Mouse (Mus musculus) adrenal gland (tissue): Measurements from ENCODE around the gene Erbb2.
"Not testable (repeated sequence)": the region's sequence is repeated elsewhere in the genome, so short reads cannot be mapped to it uniquely, and the experiment has no call there.

Experiments used
- intact Hi-C: fragments of 180-260 bp; cut with DNase I; formaldehyde crosslinking; loops from one replicate; pipeline ENCODE4 v1.15.1; 2025
- long read RNA-seq, 2 experiments: library from polyadenylated mRNA; unstranded; transcript quantifications; one replicate each; pipeline ENCODE4 v2.0.0; 2020; ENCODE audit warnings: borderline replicate concordance in 1 of 2; ENCODE audit not compliant: insufficient replicate concordance in 1 of 2

Erbb2 gene
- long read RNA-seq, experiment 1, full-length matches to known transcripts = 3 of 4 reads
- long read RNA-seq, experiment 1, partial matches to known transcripts = 1 of 4 reads
- long read RNA-seq, experiment 1, other reads (novel, unspliced or antisense) = 0 of 4 reads
- long read RNA-seq, experiment 2, partial matches to known transcripts = 2 of 2 reads
- long read RNA-seq, experiment 2, other reads (novel, unspliced or antisense) = 0 of 2 reads

DNA sequence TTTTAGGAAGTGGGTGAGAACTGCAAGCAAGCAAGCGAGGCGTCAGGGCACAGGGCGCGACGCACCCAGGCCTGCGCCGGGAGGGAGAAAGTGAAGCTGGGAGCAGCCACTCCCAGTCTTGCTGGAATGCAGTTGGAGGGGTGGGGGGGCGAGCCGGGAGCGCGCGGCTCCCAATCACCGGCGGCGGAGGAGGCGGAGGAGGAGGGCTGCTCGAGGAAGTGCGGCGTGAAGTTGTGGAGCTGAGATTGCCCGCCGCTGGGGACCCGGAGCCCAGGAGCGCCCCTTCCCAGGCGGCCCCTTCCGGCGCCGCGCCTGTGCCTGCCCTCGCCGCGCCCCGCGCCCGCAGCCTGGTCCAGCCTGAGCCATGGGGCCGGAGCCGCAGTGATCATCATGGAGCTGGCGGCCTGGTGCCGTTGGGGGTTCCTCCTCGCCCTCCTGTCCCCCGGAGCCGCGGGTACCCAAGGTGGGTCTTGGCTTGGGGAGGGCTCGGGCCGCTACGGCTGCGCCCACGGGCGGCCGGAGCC is at the start of gene Erbb2:
TSS of gene Erbb2 (plus strand) at position 198 of the 524 bp plus-strand sequence.
- intact Hi-C loops = loop anchor here (2.0 kb wide), 1 partner anchor 24 kb away; no protein-coding TSS in a partner anchor

DNA sequence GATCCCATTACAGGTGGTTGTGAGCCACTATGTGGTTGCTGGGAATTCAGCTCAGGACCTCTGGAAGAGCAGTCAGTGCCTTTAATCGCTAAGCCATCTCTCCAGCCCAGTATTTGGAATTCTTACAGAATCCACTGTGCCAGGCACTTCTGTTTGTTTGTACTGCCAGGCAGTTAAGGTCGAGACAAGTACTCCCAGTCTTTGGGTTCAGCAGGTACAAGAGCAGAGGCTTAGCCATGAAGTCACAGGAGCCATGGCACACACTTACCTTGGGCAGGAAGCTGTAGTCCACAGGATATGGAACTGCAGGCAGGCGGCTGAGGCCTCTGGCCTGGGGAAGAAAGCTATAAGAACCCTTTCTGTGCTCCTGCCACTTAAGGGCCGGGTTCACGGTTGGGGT is 48.5 kb upstream of the Erbb2 start:
- intact Hi-C loops = no loop called here

DNA sequence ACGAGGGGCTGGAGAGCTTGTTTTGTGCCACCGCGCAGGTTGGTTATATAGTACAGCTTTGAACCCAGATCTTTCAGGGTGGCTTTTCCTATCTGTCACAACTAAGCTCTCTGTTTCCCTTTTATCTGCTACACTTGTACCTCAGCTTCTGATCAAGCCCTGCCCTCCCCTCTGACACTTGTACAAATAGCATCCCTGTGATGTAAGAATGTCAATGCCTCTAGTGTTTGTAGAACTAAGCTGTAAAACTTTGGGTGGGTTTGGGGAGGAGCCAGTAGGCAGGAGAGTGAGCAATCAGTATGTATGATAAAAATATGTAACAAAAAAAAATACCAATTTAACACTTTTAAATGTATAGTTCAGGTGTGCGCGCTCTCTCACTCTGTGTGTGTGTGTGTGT is 47.9 kb upstream of the Erbb2 start:
- intact Hi-C loops = no loop called here

DNA sequence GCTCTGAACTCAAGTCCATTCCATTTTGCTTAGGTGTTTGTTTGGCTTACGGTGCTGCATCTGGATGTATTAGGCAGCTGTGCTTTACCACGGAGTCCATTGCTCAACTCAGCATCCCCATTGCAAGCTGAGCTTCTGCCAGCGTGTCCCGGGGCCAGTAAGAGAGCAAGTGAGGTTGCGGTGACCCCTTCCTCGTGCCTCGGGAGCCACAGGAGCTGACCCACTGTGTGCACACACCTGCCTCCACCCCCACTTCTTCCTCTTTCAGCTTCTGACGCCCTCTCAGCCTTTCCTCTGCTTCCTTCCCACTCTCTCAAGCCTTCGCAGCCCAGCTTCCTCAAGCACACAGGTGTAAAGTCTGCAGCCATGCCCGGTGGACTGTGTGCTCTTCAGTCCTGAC is 46.0 kb upstream of the Erbb2 start:
- intact Hi-C loops = no loop called here

DNA sequence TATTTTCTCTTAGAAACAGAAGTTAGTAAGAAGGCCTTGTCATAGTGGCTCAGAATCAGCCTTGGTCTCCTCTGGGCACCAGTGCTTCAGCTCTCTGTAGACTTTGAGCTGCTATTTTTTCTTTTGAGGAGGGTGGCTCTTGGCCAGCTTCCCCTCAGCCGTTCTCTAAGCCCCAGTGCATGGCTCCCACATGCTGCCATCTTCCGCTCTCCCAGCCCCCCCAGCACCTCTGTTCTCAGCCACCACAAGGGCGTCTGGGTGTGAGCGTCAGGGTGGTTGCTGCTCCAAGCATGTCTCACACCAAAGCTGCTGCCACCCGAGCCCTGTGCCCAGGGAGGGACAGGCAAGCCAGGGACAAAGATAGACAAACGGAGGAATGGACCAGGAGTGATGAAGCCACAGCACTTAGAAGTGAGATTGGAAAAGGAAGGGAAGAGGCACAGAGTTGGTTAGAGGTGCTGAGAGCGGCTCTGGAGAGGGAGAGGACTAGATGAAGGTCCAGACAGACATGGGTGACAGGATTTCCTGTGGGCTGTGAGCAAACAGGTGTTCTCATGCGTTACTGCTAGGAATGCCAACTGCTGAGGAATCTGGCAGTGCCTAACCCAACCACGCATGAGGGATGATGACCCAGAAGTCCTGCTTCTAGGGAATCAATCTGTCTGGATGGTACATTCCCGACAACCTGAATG is 45.0 kb upstream of the Erbb2 start:
- intact Hi-C loops = no loop called here

DNA sequence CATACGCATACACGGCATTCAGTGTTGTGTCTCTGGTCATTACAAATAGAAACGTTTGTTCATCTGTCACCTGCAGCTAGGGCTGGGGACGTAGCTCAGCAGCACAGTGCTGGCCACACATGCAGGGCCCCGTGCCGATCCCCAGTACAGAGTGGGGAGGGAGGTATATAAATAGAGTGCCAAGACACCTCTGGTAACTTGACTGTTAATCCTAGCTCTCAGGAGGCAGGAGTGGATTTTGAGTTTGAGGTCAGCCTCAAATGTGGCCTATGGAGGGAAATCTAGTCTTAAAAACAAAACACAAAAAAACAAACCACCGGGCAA is 44.4 kb upstream of the Erbb2 start:
- intact Hi-C loops = no loop called here

DNA sequence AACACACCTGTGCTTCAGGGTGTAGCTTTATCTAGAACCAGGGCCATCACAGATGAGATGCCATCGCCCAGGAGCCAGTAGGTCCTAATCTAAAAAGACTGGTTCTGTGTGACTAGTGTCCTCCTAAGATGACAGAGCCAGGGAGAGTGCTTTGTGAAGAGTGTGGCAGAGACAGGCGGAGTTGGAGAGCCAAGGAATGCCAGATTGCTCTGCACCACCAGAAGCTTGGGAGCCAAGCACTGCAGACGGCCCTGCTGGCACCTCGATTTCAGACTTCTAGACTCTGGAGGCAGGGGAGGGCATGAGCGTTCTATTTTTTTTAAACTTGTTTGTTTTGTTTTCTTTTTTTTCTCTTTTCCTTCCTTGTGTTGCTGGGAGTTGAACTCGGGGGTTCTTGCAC is 42.9 kb upstream of the Erbb2 start:
- intact Hi-C loops = no loop called here

DNA sequence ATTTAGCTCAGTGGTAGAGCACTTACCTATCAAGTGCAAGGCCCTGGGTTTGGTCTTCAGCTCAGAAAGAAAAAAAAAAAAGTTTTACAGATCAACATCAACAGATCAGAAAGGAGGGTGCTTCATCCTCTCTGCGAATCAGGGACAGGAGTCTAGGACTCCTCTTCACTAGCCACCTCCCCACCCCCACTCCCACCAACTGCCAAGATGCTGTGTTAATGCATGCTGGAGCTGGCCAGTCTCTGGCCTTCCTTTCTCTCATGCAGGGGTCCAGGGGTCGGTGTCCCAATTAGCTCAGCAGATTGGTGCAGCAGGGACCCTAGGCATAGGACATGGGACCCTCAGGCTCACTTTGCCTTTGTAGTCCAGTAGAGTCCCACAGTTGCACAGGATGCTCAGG is 41.7 kb upstream of the Erbb2 start:
- intact Hi-C loops = no loop called here

DNA sequence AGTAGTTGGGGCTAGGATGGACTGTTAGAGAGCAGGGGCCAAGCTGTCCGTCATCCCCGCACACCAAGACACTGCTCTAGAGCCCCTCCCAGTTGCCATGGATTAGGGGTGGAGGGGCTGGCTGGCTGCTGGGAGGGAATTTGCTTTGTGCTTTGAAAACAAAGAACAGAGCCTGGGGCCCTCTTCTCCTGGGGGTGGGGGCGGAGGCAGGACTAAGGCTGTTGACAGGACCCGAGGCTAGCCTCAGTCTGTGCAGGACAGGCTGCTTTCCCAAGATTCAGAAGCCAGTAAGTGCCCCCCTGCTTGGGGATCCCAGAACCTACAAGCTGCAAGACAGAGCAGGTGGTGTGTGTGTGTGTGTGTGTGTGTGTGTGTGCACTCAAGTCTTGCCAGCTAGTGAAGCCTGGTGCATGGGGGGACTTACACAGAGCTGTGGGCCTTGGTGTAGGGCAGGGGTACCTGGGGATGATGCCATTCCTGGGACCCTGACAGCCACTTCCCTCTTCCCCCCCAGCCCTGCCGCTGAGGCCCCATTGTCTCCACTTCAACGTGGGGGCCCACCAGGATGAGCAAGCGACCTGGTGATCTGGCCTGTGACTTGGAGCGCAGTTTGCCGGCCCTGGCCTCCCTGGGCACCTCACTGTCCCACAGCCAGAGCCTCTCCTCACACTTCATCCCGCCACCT is 40.6 kb upstream of the Erbb2 start:
- intact Hi-C loops = no loop called here

DNA sequence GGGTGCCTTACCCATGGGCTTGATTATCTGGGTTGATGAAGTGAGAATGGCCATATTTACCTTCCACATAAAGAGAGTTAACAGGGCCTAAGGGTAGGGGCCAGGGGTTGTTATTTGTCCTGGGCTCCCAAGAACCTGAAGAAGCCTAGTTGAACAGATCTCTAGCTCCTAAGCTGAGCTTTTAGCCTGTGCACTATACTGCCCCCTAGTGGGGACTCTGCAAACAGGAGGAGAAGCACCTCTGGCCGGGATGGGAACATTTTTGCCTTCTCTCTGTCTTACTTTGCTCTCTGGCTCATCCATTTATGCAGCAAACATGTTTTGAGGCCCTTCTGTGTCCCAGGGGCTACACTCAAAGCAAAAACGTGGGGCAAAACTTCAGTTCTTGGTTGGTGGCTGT is 39.9 kb upstream of the Erbb2 start:
- intact Hi-C loops = no loop called here

DNA sequence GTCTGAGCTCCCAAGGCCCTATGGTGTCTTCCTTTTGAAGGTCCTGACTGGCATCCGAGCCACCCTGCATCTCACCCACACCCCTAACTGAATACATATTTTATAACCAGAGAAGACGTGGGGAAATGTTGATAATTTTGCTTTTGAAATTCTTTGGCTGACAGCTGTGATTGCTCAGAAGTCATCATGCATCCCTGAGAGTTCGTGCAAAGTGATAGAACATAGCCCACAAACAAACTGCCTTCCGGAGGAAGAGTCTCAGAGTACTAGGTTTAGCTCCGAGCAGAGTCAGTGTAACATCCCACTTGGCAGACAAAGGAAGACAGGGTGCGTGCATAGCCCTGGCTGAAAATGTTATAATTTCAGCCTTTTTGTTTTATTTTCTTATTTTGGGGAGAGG is 39.0 kb upstream of the Erbb2 start:
- intact Hi-C loops = no loop called here

DNA sequence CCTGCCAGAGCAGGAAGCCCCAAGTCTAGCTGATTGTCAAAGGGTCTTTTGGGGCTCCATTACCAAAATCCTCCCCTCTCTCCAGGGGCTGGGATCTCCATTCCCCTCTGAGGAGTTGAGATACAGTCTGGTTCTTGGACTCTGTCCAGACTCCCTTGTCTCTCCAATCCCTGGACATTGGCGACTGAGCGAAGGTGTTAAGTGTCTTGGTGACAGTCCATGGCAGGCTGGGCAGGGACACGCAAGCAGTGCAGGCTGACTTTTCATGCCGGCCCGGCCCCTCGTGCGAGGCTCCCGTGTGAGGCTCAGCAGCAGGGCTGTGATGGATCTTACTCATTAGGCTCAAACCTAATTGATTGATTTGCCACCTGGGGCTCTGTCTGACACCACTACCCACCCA is 38.0 kb upstream of the Erbb2 start:
- intact Hi-C loops = no loop called here

DNA sequence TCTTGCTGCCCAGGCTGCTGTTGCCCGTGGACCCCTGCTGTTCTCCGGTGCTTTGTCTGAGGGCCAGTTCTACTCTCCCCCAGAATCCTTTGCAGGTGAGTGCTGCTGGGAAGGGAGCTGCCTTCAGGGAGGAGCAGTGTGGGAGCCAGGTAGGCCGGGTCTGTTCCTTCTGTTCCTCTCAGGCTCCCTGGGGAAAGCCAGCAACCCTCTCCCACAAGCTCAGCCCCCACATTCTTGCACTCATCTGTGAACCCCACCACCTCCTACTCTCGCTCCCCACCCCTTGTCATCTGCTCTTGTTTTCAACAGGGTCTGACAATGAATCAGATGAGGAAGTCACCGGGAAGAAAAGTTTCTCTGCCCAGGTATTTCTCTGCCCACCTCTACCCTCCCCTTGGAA is 35.5 kb upstream of the Erbb2 start:
- intact Hi-C loops = no loop called here

DNA sequence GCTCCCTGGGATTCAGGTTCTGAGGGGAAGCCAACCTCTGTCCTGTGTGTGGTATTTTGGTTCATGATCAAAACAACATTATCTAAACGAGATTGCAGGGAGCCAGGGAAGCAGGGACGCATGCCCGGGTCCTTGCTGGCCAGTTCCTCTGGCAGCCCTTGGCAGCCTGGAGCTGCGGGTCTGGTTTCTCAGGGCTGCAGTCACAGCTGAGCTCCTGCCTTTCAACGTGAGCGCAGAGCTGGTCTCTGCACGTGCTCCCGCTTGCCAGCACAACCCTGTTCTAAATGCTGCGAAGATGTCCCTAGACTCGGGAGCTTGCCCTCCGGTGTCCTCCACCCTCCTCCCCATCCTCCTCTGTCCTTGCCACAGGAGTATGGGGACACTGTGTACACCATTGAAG is 34.5 kb upstream of the Erbb2 start:
- intact Hi-C loops = no loop called here

DNA sequence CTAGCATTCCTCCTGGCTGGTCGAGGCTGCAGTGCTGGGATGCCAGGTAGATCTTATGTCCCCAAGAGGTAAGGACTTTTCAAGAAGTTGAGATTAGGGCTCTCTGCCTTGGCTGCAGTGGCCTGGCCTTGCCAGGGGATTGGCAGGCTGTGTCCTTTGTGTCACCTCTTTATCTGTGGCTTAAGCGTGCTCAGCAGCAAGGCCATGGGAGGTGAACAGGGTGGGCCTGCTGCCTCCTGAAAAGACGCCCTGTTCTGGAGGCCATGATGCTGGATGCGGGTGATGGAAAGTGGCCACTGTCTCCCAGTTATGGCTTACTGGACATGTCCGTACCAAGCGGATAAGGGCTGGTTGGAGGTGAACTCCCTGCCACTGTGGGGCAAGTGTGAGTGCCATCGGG is 32.9 kb upstream of the Erbb2 start:
- intact Hi-C loops = no loop called here

DNA sequence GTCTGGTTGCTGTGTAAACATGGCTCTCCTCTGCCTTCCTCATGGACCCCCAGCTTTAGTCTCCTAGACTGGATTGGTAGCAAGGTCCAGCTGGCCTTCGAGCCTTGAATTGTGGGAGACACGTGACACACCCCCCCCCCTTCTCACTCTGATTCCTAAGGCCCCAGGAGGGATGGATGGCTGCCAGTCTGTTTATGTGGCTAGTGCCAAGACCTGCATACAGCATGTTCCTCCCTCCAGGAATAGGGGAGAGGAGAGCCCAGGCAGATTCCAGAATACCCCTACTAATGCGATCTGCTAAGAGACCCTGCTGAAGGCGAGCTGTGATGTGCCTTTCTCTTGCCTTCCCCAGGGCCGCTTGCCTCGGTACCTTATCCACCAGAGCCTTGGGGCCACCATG is 32.2 kb upstream of the Erbb2 start:
- intact Hi-C loops = no loop called here

DNA sequence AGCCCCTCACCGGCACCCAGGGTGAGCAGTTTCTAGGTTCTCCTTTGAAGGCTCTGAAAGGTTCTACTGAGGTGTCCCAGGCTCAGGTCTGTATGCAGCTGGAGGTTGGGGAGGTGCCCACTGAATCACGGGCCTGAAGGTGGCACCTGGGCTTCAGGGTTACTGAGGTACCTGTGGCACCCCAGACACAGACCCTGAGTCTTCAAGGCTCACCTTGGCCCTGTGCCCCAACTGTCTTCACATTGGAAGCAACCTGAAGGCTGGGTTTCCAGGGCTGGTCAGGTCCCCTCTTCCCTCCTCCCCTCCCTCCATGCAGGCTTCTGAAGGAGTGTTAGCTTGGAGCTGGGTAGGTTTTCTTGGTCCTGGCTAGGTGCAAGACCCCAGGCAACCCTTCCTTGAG is 30.6 kb upstream of the Erbb2 start:
- intact Hi-C loops = no loop called here

DNA sequence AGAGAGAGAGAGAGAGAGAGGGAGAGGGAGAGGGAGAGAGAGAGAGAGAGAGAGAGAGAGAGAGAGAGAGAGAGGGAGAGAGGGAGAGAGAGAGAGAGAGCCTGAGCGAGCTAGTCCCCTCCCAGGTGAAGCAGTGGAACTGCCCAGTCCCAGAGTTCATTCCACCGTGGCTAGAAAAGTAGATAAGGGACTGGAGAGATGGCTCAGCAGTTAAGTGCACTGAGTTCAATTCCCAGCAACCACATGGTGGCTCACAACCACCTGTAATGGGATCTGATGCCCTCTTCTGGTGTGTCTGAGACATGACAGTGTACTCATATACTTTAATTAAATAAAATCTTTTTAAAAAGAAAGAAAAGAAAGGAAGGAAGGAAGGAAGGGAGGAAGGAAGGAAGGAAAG is 29.9 kb upstream of the Erbb2 start:
- intact Hi-C loops = not testable (repeated sequence)

DNA sequence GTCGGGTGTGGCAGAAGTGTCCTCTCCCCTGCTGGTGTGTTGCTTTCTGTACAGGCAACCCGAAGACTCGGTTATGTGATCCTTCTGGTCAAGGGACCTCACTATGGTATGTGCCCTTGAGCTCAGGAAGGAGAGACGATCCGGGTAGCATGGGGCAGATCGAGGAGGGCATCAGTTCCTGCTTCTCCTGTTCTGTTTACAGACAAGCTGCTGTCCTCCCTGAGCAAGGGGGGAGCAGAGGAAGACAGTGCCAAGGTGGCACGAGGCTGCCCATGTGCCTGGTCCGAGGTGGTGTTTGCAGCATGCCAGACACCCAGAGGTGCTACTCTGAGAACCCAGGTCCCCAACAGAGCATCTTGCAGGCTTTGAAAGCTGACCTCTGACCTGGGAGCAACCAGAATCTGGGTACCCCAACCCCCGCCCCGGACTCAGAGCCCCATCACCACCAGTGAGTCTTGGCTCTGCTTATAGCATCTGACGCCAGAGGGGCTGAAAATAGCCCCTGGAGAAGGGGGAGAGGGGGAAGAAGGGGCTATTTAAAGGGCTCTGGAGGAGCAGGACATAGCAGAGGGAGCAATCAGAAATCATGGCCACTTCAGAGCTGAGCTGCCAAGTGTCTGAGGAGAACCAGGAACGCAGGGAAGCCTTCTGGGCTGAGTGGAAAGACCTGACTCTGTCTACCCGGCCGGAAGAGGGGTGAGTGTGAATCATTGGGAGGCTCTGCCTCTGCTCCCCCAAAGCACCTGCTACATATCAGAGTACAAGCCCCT is 28.8 kb upstream of the Erbb2 start, which contains the start of gene Tcap:
TSS of gene Tcap (plus strand) at position 551 of the 770 bp plus-strand sequence.
- intact Hi-C loops = no loop called here

DNA sequence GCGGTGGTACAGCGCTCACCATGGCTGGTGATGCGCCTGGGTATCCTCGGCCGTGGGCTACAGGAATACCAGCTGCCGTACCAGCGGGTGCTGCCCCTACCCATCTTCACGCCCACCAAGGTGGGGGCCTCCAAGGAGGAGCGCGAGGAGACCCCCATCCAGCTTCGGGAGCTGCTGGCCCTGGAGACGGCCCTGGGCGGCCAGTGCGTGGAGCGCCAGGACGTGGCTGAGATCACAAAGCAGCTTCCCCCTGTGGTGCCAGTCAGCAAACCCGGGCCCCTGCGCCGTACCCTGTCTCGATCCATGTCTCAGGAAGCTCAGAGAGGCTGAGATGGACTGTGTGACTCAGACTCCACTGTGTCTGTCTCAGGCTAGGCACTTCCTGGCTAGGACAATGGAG is 28.1 kb upstream of the Erbb2 start:
- intact Hi-C loops = no loop called here

DNA sequence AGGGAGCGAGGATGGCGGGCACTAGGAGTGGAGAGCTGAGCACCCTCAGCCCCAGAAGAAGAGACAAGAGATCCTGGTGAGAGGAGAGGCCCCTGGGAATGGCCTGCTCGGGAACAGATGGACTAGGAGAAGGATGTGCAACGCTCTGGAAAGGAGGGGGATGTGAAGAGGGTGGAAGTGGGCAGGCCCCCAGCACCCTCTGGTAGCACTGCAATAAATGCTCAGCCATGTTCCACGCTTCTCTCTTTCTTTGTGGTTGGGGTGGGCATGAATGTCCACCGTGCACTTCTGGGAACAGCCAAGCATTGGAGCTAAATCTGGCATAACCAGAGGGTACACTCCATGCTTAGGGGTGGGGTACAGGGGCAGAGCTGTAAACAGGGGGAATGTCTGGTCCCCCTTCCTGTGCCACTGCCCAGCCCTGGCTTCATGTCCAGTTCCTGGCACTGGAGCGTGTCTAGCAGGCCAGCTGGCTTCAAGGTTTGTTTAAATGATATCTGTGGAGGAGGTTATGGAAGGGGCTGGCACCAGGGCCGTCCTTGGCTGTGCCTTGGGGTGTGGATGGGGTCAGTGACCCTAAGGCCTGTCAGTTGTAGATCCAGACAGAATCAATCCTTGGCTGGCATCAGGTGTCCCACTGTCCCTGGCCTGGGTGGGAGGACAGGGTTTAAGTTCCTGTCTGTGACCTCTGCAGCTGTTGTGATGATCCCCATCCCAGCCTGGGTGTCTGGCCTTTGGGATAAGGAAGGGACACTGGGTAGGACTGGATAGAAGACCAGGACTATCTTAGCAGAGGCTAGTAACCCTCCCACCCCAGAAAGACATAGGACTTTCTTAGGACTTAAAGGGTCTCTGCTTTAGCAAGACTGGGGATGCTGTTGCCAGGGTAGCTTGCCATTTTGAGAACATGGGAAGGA is 27.3 kb upstream of the Erbb2 start:
- intact Hi-C loops = no loop called here
